10 mouse cellular contexts compared by ENCODE assay signal in genomic region chr6:126678961-126679360, GRCm38 (mm10). TPM values are rescaled to one million over a fixed set of nuclear protein-coding genes. Genes with fewer than 3 reads are reported as not detected.
DNase-seq lines count a peak whose midpoint lies in the region; ATAC-seq and TF ChIP-seq lines count a peak whose summit lies in the region.
"Had no signal": no experiment of that assay in that cellular context is flagged by ENCODE, and none has a peak within 500 bp of the region (broad histone marks: within the 10 kb centered on the region; RNA-seq: fewer than 3 reads in every experiment).

No protein-coding gene starts in this region.

- TF ChIP-seq EP300 in stomach, postnatal 0 days (optimal IDR thresholded peaks at IDR 0.05), result no peak

- peak; percentile 48 for DNase-seq in hindbrain, embryonic 10.5 days (ENCODE audit: low spot score)
- DNase-seq in neural tube, embryonic 10.5 days (ENCODE audit: extremely low spot score, low spot score), result peak; percentile 42
- peak; percentile 50 for DNase-seq in cerebellum, adult 9-10 months
- DNase-seq in stomach, postnatal 0 days (ENCODE audit: low spot score), result no peak
- no peak for DNase-seq in thymus, adult 18-20 months
- DNase-seq in thymus, postnatal 36 days, result no peak

- H3K4me2 ChIP-seq in hindbrain, embryonic 16.5 days (ENCODE audit: low read length), result no peak overlapping the region
- H3K4me2 ChIP-seq in neural tube, embryonic 15.5 days, result no peak overlapping the region
- no peak overlapping the region for H3K4me2 ChIP-seq in stomach, postnatal 0 days (replicated peaks; ENCODE audit: low read depth)
- H3K4me2 ChIP-seq: limb, embryonic 13.5 days had no signal

- no peaks in the 10 kb centered on the region for H3K9me3 ChIP-seq in hindbrain, embryonic 10.5 days
- no peaks in the 10 kb centered on the region for H3K9me3 ChIP-seq in hindbrain, embryonic 16.5 days (ENCODE audit: control insufficient read depth, low read length)
- H3K9me3 ChIP-seq in neural tube, embryonic 15.5 days (replicated peaks), result no peaks in the 10 kb centered on the region
- no peaks in the 10 kb centered on the region for H3K9me3 ChIP-seq in stomach, postnatal 0 days (ENCODE audit: control insufficient read depth, low read length)
- H3K9me3 ChIP-seq: limb, embryonic 13.5 days had no signal

- no peak for ATAC-seq in hindbrain, embryonic 16.5 days
- no peak for ATAC-seq in neural tube, embryonic 15.5 days (ENCODE audit: low FRiP score)
- ATAC-seq in stomach, postnatal 0 days (ENCODE audit: low FRiP score, low TSS enrichment), result no peak

- no peaks in the 10 kb centered on the region for H3K36me3 ChIP-seq in hindbrain, embryonic 10.5 days
- no peaks in the 10 kb centered on the region for H3K36me3 ChIP-seq in hindbrain, embryonic 16.5 days (ENCODE audit: control insufficient read depth, insufficient read depth, low read length)
- no peaks in the 10 kb centered on the region for H3K36me3 ChIP-seq in neural tube, embryonic 15.5 days
- no peaks in the 10 kb centered on the region for H3K36me3 ChIP-seq in stomach, postnatal 0 days (ENCODE audit: control insufficient read depth, insufficient read depth, low read length)
- H3K36me3 ChIP-seq: limb, embryonic 13.5 days had no signal

- peak; percentile 62 for TF ChIP-seq CTCF in stomach, postnatal 0 days (IDR thresholded peaks at IDR 0.05; ENCODE audit: low read depth)

- H3K4me3 ChIP-seq in hindbrain, embryonic 10.5 days, result no peak overlapping the region
- H3K4me3 ChIP-seq in hindbrain, embryonic 16.5 days (ENCODE audit: low read length), result no peak overlapping the region
- H3K4me3 ChIP-seq in neural tube, embryonic 15.5 days (replicated peaks), result no peak overlapping the region
- H3K4me3 ChIP-seq in stomach, postnatal 0 days (ENCODE audit: low read depth, low read length), result no peak overlapping the region
- H3K4me3 ChIP-seq: erythroblast, embryonic 14.5 days; limb, embryonic 13.5 days had no signal

- WGBS in hindbrain, embryonic 10.5 days, result 66% methylated on average over 7 of the region's 7 CpGs
- WGBS in hindbrain, embryonic 16.5 days, result 68% methylated on average over 7 of the region's 7 CpGs
- 72% methylated on average over 7 of the region's 7 CpGs for WGBS in neural tube, embryonic 15.5 days
- WGBS in stomach, postnatal 0 days, result 68% methylated on average over 7 of the region's 7 CpGs

- H3K27ac ChIP-seq in hindbrain, embryonic 10.5 days, result no peak overlapping the region
- H3K27ac ChIP-seq in hindbrain, embryonic 16.5 days (ENCODE audit: low read depth, low read length), result no peak overlapping the region
- H3K27ac ChIP-seq in neural tube, embryonic 15.5 days (replicated peaks), result no peak overlapping the region
- no peak overlapping the region for H3K27ac ChIP-seq in stomach, postnatal 0 days (replicated peaks)
- H3K27ac ChIP-seq: limb, embryonic 13.5 days had no signal

- 0 out of 2 replicates have a peak, but pooled peaks cover 1% of the 10 kb centered on the region for H3K4me1 ChIP-seq in hindbrain, embryonic 10.5 days (replicated peaks)
- H3K4me1 ChIP-seq in hindbrain, embryonic 16.5 days (ENCODE audit: control insufficient read depth, insufficient read depth, low read depth, low read length), result no peaks in the 10 kb centered on the region
- 0 out of 2 replicates have a peak, but pooled peaks cover 7% of the 10 kb centered on the region for H3K4me1 ChIP-seq in neural tube, embryonic 15.5 days
- H3K4me1 ChIP-seq in stomach, postnatal 0 days (replicated peaks; ENCODE audit: control insufficient read depth, insufficient read depth), result no peaks in the 10 kb centered on the region
- H3K4me1 ChIP-seq: limb, embryonic 13.5 days had no signal

- peaks cover 17% of the 10 kb centered on the region for H3K27me3 ChIP-seq in hindbrain, embryonic 10.5 days (ENCODE audit: insufficient read depth, poor library complexity, severe bottlenecking)
- H3K27me3 ChIP-seq in hindbrain, embryonic 16.5 days (replicated peaks; ENCODE audit: control insufficient read depth, insufficient read depth, low read length), result no peaks in the 10 kb centered on the region
- no peaks in the 10 kb centered on the region for H3K27me3 ChIP-seq in neural tube, embryonic 15.5 days (replicated peaks)
- H3K27me3 ChIP-seq in stomach, postnatal 0 days (ENCODE audit: control insufficient read depth, insufficient read depth, low read length), result no peaks in the 10 kb centered on the region

- no peak overlapping the region for H3K9ac ChIP-seq in hindbrain, embryonic 16.5 days (ENCODE audit: low read depth, low read length)
- no peak overlapping the region for H3K9ac ChIP-seq in neural tube, embryonic 15.5 days (replicated peaks)
- H3K9ac ChIP-seq in stomach, postnatal 0 days (ENCODE audit: low read length), result no peak overlapping the region
- H3K9ac ChIP-seq: limb, embryonic 13.5 days had no signal

RNA-seq across cellular contexts. Expression of gene Kcna1, which starts 32.8 kb away (rescaled TPM):
- polyA plus RNA-seq in hindbrain, embryonic 10.5 days (2016; fragmentation: Nextera tagmentation; extraction: Ambion mirVana), result 0.64 and 0.83 TPM in 2 replicates
- 4.1 and 5.5 TPM in 2 replicates for polyA plus RNA-seq in hindbrain, embryonic 16.5 days (2015; fragmentation: Nextera tagmentation; extraction: Ambion mirVana)
- polyA plus RNA-seq in neural tube, embryonic 15.5 days (2015; fragmentation: Nextera tagmentation; extraction: Ambion mirVana), result 6.1 and 6.5 TPM in 2 replicates
- polyA plus RNA-seq in stomach, postnatal 0 days (2015; fragmentation: Nextera tagmentation; extraction: Ambion mirVana), result 0.62 and 0.69 TPM in 2 replicates
- polyA plus RNA-seq: erythroblast, embryonic 14.5 days had no signal

Comparison
In these comparisons a context has a peak if more than half of its experiments do, and no peak if none do; other contexts are left out.
1. DNase-seq: peak in hindbrain, embryonic 10.5 days (single experiment), neural tube, embryonic 10.5 days (single experiment) and cerebellum, adult 9-10 months (single experiment); none in stomach, postnatal 0 days (single experiment), thymus, adult 18-20 months (0 of 2) and thymus, postnatal 36 days (0 of 2).